Mouse (Mus musculus) stomach, postnatal 0 days (tissue): ENCODE data around the gene Krt14. TPM values are rescaled to one million over a fixed set of nuclear protein-coding genes. Genes with fewer than 3 reads are reported as not detected.
"Not testable (repeated sequence)": the region's sequence is repeated elsewhere in the genome, so short reads cannot be mapped to it uniquely, and the experiment has no call there.

ENCODE experiments used
- ATAC-seq: fragments of 200-750 bp; cut with Nextera tagmentation; 2 replicates; pipeline ENCODE4 v1.8.0; 2017; ENCODE audit not compliant: low FRiP score, low TSS enrichment
- DNase-seq: peaks from one replicate; pipeline ENCODE4 v3.0.0-alpha.2; 2016; ENCODE audit warnings: low spot score
- H3K27ac ChIP-seq: fragments of 300-500 bp; sonication (generic); replicated peaks from 2 replicates; pipeline ENCODE4 v1.5.1; 2014; ENCODE audit warnings: mild to moderate bottlenecking, control low read depth
- H3K27me3 ChIP-seq: fragments of 300-500 bp; sonication (generic); 2 replicates; pipeline ENCODE4 v1.6.1; 2014; ENCODE audit warnings: low read length; ENCODE audit not compliant: control insufficient read depth, insufficient read depth
- H3K36me3 ChIP-seq: fragments of 300-500 bp; sonication (generic); 2 replicates; pipeline ENCODE4 v1.6.1; 2014; ENCODE audit warnings: low read length, mixed read lengths; ENCODE audit not compliant: control insufficient read depth, insufficient read depth
- H3K4me1 ChIP-seq: fragments of 300-500 bp; sonication (generic); replicated peaks from 2 replicates; pipeline ENCODE4 v1.6.1; 2014; ENCODE audit warnings: antibody characterized with exemption; ENCODE audit not compliant: control insufficient read depth, insufficient read depth
- H3K4me2 ChIP-seq: fragments of 300-500 bp; sonication (generic); replicated peaks from 2 replicates; pipeline ENCODE4 v1.6.1; 2014; ENCODE audit warnings: low read depth, mild to moderate bottlenecking, control low read depth, moderate library complexity
- H3K4me3 ChIP-seq: fragments of 300-500 bp; sonication (generic); 2 replicates; pipeline ENCODE4 v1.5.1; 2014; ENCODE audit warnings: low read depth, low read length, control low read depth
- H3K9ac ChIP-seq: fragments of 300-500 bp; sonication (generic); 2 replicates; pipeline ENCODE4 v1.6.1; 2014; ENCODE audit warnings: mild to moderate bottlenecking, low read length, control low read depth, mixed read lengths
- H3K9me3 ChIP-seq: fragments of 300-500 bp; sonication (generic); 2 replicates; pipeline ENCODE4 v1.6.1; 2016; ENCODE audit warnings: low read length; ENCODE audit not compliant: control insufficient read depth
- CTCF ChIP-seq: IDR thresholded peaks from 2 replicates; pipeline ENCODE4 v1.5.1; 2016; ENCODE audit warnings: antibody characterized with exemption, low read depth, mild to moderate bottlenecking, moderate library complexity
- EP300 ChIP-seq: optimal IDR thresholded peaks from 2 replicates; pipeline ENCODE3; 2016; ENCODE audit warnings: antibody characterized with exemption
- WGBS: fragments of 180-500 bp; shearing (Covaris S2); extraction: QIAGEN DNeasy Blood & Tissue Kit; methylation state at CpG from one replicate; pipeline ENCODE4 v1.1.7; 2014; 5-methylcytosine and 5-hydroxymethylcytosine counted together
- polyA plus RNA-seq: library from polyadenylated mRNA; unstranded; fragments of >200 nt; fragmentation: Nextera tagmentation; extraction: Ambion mirVana; gene quantifications from 2 replicates; pipeline ENCODE4 v1.2.1, GENCODE M21; 2015

Gene Krt14
- 279 and 287 TPM in 2 replicates for polyA plus RNA-seq

- no peak within 1 kb of the TSS for H3K4me2 ChIP-seq
- H3K27me3 ChIP-seq, result no peaks in the 10 kb centered on the region
- H3K36me3 ChIP-seq, result no peaks in the 10 kb centered on the region
- ATAC-seq (no peak), DNase-seq (no peak)
- no peaks in the 10 kb centered on the region for H3K4me1 ChIP-seq
- WGBS, result 70% methylated on average over 8 of the region's 8 CpGs
- H3K4me3 ChIP-seq, result peak within 1 kb of the TSS; percentile 15
- peak within 1 kb of the TSS; percentile 63 for H3K27ac ChIP-seq
- no peak within 1 kb of the TSS for H3K9ac ChIP-seq
- no peaks in the 10 kb centered on the region for H3K9me3 ChIP-seq
- no peak for TF ChIP-seq CTCF
- TF ChIP-seq EP300, result no peak
Measured at GRCm38 (mm10) chr11:100207498-100207897, at the start of gene Krt14. Gene Krt14 (minus strand): TSS chr11:100207548.

GRCm38 (mm10) chr11:100255514-100255913 is 48.2 kb upstream of the Krt14 start:
- Histone ChIP-seq H3K4me3 (no peak overlapping the region), H3K27ac (no peak overlapping the region), H3K9me3 (no peaks in the 10 kb centered on the region), H3K4me1 (no peaks in the 10 kb centered on the region), H3K9ac (no peak overlapping the region), H3K4me2 (no peak overlapping the region), H3K27me3 (no peaks in the 10 kb centered on the region), H3K36me3 (no peaks in the 10 kb centered on the region)
- TF ChIP-seq CTCF (no peak), EP300 (no peak)
- ATAC-seq, result no peak
- 76% methylated on average over 6 of the region's 6 CpGs for WGBS
- no peak for DNase-seq

GRCm38 (mm10) chr11:100254360-100255090 is 47.2 kb upstream of the Krt14 start:
- peak; percentile 39 for DNase-seq
- Histone ChIP-seq H3K9ac (no peak overlapping the region), H3K27ac (no peak overlapping the region), H3K4me1 (no peaks in the 10 kb centered on the region), H3K4me3 (no peak overlapping the region), H3K27me3 (no peaks in the 10 kb centered on the region), H3K4me2 (no peak overlapping the region), H3K36me3 (no peaks in the 10 kb centered on the region), H3K9me3 (no peaks in the 10 kb centered on the region)
- peak; percentile 66 for ATAC-seq
- no peak for TF ChIP-seq EP300
- TF ChIP-seq CTCF, result no peak
- WGBS, result 49% methylated on average over 5 of the region's 5 CpGs

- H3K9me3 ChIP-seq, result no peaks in the 10 kb centered on the region
- H3K4me1 ChIP-seq, result no peaks in the 10 kb centered on the region
- H3K4me2 ChIP-seq, result no peak within 1 kb of the TSS
- no peak for TF ChIP-seq EP300
- no peak for TF ChIP-seq CTCF
- H3K9ac ChIP-seq, result no peak within 1 kb of the TSS
- no peak within 1 kb of the TSS for H3K4me3 ChIP-seq
- H3K36me3 ChIP-seq, result no peaks in the 10 kb centered on the region
- no peak within 1 kb of the TSS for H3K27ac ChIP-seq
- DNase-seq (no peak), ATAC-seq (no peak)
- WGBS, result 57% methylated on average over 7 of the region's 7 CpGs
- H3K27me3 ChIP-seq, result no peaks in the 10 kb centered on the region
Measured at GRCm38 (mm10) chr11:100248852-100249465, 41.6 kb upstream of the Krt14 start, which contains the start of gene Krt16. Gene Krt16 (minus strand): TSS chr11:100248902.

- not testable (repeated sequence) for H3K36me3 ChIP-seq, H3K9me3 ChIP-seq, H3K27me3 ChIP-seq, H3K4me3 ChIP-seq, ATAC-seq, H3K4me1 ChIP-seq, H3K9ac ChIP-seq, H3K27ac ChIP-seq, H3K4me2 ChIP-seq, DNase-seq
- peak; percentile 17; the same call in 1 of the 2 replicates for TF ChIP-seq CTCF
- WGBS, result 56% methylated on average over 7 of the region's 7 CpGs
Measured at GRCm38 (mm10) chr11:100246471-100246870, 39.1 kb upstream of the Krt14 start.

- not testable (repeated sequence) for ATAC-seq, H3K4me3 ChIP-seq, H3K9me3 ChIP-seq, H3K27me3 ChIP-seq, H3K36me3 ChIP-seq, H3K27ac ChIP-seq, H3K4me1 ChIP-seq, H3K4me2 ChIP-seq, H3K9ac ChIP-seq, DNase-seq
- 92% methylated on average over 4 of the region's 4 CpGs for WGBS
Measured at GRCm38 (mm10) chr11:100240272-100240671, 32.9 kb upstream of the Krt14 start.
